Mouse (Mus musculus): Measurements from ENCODE around the gene Crtc3.

GRCm38 (mm10) chr7:80688556-80689220, at the start of gene Crtc3:
- TF ChIP-seq CTCF (IDR thresholded peaks at IDR 0.05; ENCODE audit: low read depth, low read length) = no peak
- no peak for TF ChIP-seq POLR2A (IDR thresholded peaks at IDR 0.05; ENCODE audit: borderline replicate concordance, low read depth, low read length)
